Mouse (Mus musculus) macrophage (primary cell): Measurements from ENCODE around the gene Fignl1. TPM values are rescaled to one million over a fixed set of nuclear protein-coding genes. Genes with fewer than 3 reads are reported as not detected.

Experiments used
- H3K27ac ChIP-seq: fragments of 350-480 bp; formaldehyde crosslinking; 2 replicates; pipeline ENCODE4 v1.9.0; 2021
- H3K36me3 ChIP-seq: fragments of 350-480 bp; formaldehyde crosslinking; 2 replicates; pipeline ENCODE4 v1.9.0; 2021; ENCODE audit errors: inconsistent target
- H3K4me3 ChIP-seq: fragments of 350-480 bp; formaldehyde crosslinking; 2 replicates; pipeline ENCODE4 v1.9.0; 2021; ENCODE audit errors: inconsistent target
- H3K79me2 ChIP-seq: fragments of 350-480 bp; formaldehyde crosslinking; 2 replicates; pipeline ENCODE4 v1.9.0; 2021; ENCODE audit errors: inconsistent target
- WGBS: methylation state at CpG from one replicate; pipeline ENCODE4 v1.1.7; 2026; ENCODE audit warnings: inconsistent platforms; ENCODE audit not compliant: missing documents; 5-methylcytosine and 5-hydroxymethylcytosine counted together
- polyA plus RNA-seq: library from polyadenylated mRNA; stranded (reverse); fragments of 250-400 nt; gene quantifications from 3 replicates; pipeline ENCODE4 v1.2.4, GENCODE M21; 2018; ENCODE audit warnings: inconsistent platforms

Fignl1 gene
- polyA plus RNA-seq, 1 experiment from 2014 or later = 4.0 TPM

- WGBS = 97% methylated on average over 7 of the region's 7 CpGs
- Histone ChIP-seq H3K4me3 (no peak overlapping the region), H3K27ac (no peak overlapping the region)
These were observed 31.1 kb upstream of the Fignl1 start for GRCm38 (mm10) chr11:11839874-11840273.

DNA sequence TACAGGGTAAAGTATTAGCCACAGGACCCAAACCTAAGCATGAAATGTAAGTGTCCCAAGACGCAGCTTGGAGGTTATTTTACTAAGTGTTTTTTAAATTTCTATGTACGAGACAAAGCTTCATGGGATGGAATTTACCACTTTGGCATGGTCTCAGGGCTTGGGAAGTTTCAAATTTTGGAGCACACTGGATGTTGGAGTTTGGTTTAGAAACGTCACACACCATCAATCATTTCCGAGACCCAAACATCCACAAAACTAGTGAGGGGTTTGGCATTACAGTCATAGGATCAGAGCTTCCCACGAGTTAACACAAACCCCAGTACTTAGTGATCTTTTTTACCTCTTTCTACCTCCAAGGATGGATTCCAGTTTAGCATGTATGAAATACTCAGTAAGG lies 28.6 kb upstream of the Fignl1 start:
- WGBS = 91% methylated on average over 5 of the region's 5 CpGs
- no peaks in the 10 kb centered on the region for H3K79me2 ChIP-seq
- H3K4me3 ChIP-seq = no peak overlapping the region
- H3K36me3 ChIP-seq = no peaks in the 10 kb centered on the region
- no peak overlapping the region for H3K27ac ChIP-seq

More at GRCm38 (mm10) chr11:11839874-11840273, 31.1 kb upstream of the Fignl1 start:
- no peaks in the 10 kb centered on the region for H3K36me3 ChIP-seq
- H3K79me2 ChIP-seq = no peaks in the 10 kb centered on the region

GRCm38 (mm10) chr11:11836713-11837370 lies 28.1 kb upstream of the Fignl1 start:
- H3K36me3 ChIP-seq = no peaks in the 10 kb centered on the region
- H3K27ac ChIP-seq = no peak overlapping the region
- H3K4me3 ChIP-seq = no peak overlapping the region
- 16% methylated on average over 18 of the region's 18 CpGs for WGBS
- no peaks in the 10 kb centered on the region for H3K79me2 ChIP-seq

- WGBS = 33% methylated on average over 8 of the region's 8 CpGs
- no peak overlapping the region for H3K4me3 ChIP-seq
- no peaks in the 10 kb centered on the region for H3K36me3 ChIP-seq
- H3K27ac ChIP-seq = no peak overlapping the region
- H3K79me2 ChIP-seq = no peaks in the 10 kb centered on the region
These were observed 27.5 kb upstream of the Fignl1 start for GRCm38 (mm10) chr11:11836262-11836661.

- WGBS = 94% methylated on average over 4 of the region's 4 CpGs
- Histone ChIP-seq H3K4me3 (no peak overlapping the region), H3K27ac (no peak overlapping the region), H3K36me3 (no peaks in the 10 kb centered on the region), H3K79me2 (no peaks in the 10 kb centered on the region)
These were observed 27.0 kb upstream of the Fignl1 start for GRCm38 (mm10) chr11:11835791-11836190.

DNA sequence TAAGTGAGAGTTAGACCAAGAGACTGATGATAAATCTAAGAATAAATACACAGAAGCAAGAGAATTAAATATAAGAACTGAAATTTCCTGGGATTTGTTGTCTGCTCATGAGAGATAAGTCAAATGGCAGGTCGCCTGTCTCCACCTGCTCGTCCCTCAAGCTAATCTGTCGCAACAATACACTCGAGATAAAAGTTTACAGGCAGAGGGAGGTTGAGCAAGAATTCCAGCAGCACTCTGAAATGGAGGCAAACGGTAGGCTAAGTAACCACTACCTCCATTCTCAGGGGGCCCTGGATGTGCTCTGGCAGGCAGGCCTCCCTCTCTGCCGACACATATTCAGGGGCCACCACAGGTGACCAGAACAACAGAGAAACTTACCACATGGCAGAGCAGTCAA lies 26.6 kb upstream of the Fignl1 start:
- H3K27ac ChIP-seq = no peak overlapping the region
- WGBS = 69% methylated on average over 6 of the region's 6 CpGs
- H3K79me2 ChIP-seq = no peaks in the 10 kb centered on the region
- no peak overlapping the region for H3K4me3 ChIP-seq
- H3K36me3 ChIP-seq = no peaks in the 10 kb centered on the region

- no peak overlapping the region for H3K27ac ChIP-seq
- H3K79me2 ChIP-seq = no peaks in the 10 kb centered on the region
- no peaks in the 10 kb centered on the region for H3K36me3 ChIP-seq
- H3K4me3 ChIP-seq = no peak overlapping the region
- 31% methylated on average over 8 of the region's 8 CpGs for WGBS
These were observed 24.3 kb upstream of the Fignl1 start for GRCm38 (mm10) chr11:11833100-11833499.

DNA sequence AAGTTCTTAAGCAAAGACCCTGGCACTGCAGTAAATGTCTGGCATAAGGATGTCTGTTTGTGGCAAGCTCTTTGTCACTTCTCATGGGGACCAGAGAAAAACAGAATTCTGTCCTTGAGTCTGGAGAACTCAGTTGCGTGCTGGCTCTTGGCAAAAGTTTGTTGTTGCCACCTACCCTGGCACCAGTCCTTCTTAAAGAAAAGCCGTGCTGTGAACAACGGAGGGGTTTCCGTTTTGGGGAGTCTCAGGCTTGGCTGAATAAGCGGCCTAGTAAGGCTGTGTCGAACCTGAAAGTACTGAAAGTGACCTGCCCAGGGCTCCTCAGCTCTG lies 24.0 kb upstream of the Fignl1 start:
- Histone ChIP-seq H3K79me2 (no peaks in the 10 kb centered on the region), H3K36me3 (no peaks in the 10 kb centered on the region), H3K27ac (no peak overlapping the region), H3K4me3 (no peak overlapping the region)
- 52% methylated on average over 6 of the region's 6 CpGs for WGBS

GRCm38 (mm10) chr11:11831940-11832754 lies 23.4 kb upstream of the Fignl1 start:
- no peaks in the 10 kb centered on the region for H3K36me3 ChIP-seq
- no peak overlapping the region for H3K27ac ChIP-seq
- WGBS = 78% methylated on average over 6 of the region's 6 CpGs

GRCm38 (mm10) chr11:11831526-11831925 lies 22.8 kb upstream of the Fignl1 start:
- no peaks in the 10 kb centered on the region for H3K79me2 ChIP-seq
- H3K4me3 ChIP-seq = no peak overlapping the region
- 95% methylated on average over 6 of the region's 6 CpGs for WGBS
- H3K27ac ChIP-seq = no peak overlapping the region
- no peaks in the 10 kb centered on the region for H3K36me3 ChIP-seq

More at GRCm38 (mm10) chr11:11831940-11832754, 23.4 kb upstream of the Fignl1 start:
- H3K79me2 ChIP-seq = no peaks in the 10 kb centered on the region
- H3K4me3 ChIP-seq = no peak overlapping the region

DNA sequence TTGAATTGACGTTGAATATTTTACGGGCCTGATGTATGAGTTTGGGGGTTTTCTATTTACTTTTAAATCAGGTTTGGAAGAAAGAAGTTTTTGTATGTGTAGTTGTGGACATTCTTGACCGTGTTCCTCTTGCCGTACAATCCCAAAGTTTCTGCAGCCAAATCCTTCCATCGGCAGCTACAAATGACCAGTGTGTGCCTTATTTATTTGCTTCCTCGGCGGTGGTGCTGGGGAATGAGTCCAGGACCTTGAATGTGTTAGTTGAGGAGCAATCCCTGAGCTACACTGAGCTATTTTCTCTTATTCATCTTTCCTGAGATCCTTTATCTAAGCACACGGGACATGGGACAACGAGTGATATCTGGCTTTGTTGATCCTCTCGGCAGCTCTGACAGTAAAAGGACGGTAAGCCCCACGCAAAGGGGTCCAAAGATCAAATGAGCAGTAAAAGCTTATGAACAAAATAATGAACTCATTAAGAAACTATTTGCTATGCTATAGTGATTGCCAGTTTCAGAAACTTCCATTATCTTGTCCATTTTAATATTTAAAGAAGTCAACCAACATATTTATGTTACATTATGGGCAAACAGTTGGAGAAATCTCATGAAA lies 22.2 kb upstream of the Fignl1 start:
- Histone ChIP-seq H3K27ac (no peak overlapping the region), H3K36me3 (no peaks in the 10 kb centered on the region), H3K4me3 (no peak overlapping the region), H3K79me2 (no peaks in the 10 kb centered on the region)
- WGBS = 96% methylated on average over 12 of the region's 12 CpGs

DNA sequence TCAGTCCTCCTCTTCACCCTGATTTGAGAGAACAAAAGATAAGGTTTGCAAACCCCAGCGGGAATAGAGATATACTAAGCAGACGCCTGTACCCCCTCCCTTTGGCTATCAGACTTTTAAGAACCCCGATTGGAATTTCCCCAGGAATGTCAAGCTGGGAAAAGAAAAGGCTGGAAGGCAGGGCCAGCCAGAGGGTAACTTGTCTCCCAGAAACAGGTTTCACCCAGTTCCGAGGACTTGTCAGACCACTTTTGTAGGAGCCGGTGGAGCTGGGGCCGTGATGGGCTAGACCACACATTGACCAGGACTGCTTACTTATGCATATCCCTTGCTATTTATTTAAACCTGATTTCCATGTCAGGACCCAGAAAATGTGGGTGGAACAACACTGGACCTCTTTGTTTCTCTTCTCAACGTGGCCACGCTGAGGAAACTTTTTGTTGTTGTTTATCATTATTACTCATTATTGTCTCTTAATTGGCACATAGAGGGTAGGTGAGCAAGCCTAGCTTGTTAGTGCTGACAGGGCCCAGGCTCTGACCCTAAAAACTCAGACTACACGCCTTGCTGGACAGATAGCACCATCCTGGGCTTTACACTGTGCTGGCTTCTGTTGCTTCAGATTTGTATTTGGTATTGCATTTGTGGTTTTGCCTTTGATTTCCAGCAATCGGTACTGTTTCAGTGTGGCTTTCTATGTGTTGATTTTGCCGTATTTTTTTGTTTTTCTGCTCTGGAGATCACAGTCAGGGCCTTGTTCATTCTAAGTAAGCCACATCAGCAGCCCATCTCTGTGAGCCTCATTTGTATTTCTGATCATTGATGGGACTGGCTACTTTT lies 20.6 kb upstream of the Fignl1 start:
- H3K27ac ChIP-seq = no peak overlapping the region
- H3K36me3 ChIP-seq = no peaks in the 10 kb centered on the region
- H3K79me2 ChIP-seq = no peaks in the 10 kb centered on the region
- H3K4me3 ChIP-seq = no peak overlapping the region
- WGBS = 95% methylated on average over 10 of the region's 11 CpGs

DNA sequence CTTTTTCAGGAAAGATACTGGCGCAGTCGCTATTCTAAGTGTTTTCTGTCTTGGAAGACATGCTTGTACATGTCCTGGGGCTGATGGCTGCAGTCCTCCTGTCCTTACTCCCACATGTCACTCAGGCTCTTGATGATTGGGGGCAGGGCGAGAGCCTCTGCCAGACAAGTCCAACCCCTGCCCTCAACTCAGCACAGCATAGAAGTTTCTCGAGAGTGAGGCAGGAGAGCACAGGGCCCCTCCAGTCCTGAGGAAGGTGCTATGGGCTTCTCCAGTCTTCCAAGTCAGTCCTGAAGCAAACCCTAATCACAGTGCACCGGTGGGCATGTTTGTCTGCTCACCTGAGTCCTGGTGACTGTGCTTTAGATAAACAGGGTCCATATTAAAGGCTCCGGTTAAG lies 20.0 kb upstream of the Fignl1 start:
- Histone ChIP-seq H3K79me2 (no peaks in the 10 kb centered on the region), H3K36me3 (no peaks in the 10 kb centered on the region), H3K4me3 (no peak overlapping the region), H3K27ac (no peak overlapping the region)
- WGBS = 76% methylated on average over 6 of the region's 6 CpGs

DNA sequence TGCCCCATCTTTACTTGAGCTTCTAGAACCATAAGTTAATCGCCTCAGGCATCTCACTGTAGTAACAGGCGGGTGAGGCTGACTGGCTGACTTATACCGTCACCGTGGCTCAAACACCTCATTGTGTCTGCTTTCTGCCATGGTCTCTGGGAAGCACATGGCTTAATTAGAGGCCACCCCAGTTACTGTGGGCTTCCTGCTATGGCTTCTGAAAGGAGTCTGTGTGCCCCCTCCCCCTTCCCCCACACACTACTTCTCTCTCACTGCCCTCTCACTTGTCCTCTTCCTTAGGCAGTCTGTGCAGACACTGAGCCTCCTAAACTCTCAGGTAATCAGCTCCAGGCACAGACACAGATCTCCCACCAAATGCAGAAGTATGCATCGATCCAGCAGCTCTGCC lies 19.5 kb upstream of the Fignl1 start:
- Histone ChIP-seq H3K79me2 (no peaks in the 10 kb centered on the region), H3K36me3 (no peaks in the 10 kb centered on the region), H3K27ac (no peak overlapping the region), H3K4me3 (no peak overlapping the region)
- 66% methylated on average over 5 of the region's 5 CpGs for WGBS
